Mouse (Mus musculus) hindbrain, embryonic 13.5 days (tissue): ENCODE results near the gene Gm20388. TPM values are rescaled to one million over a fixed set of nuclear protein-coding genes. Genes with fewer than 3 reads are reported as not detected.

ENCODE experiments used
- ATAC-seq: fragments of 200-750 bp; cut with Nextera tagmentation; 2 replicates; pipeline ENCODE4 v1.8.0; 2017; ENCODE audit warnings: moderate TSS enrichment; ENCODE audit not compliant: low FRiP score
- H3K27ac ChIP-seq: fragments of 300-500 bp; sonication (generic); 2 replicates; pipeline ENCODE4 v1.5.1; 2015; ENCODE audit warnings: inconsistent platforms, mild to moderate bottlenecking, moderate library complexity
- H3K27me3 ChIP-seq: fragments of 300-500 bp; sonication (generic); 2 replicates; pipeline ENCODE4 v1.6.1; 2015; ENCODE audit warnings: mild to moderate bottlenecking, inconsistent platforms
- H3K36me3 ChIP-seq: fragments of 300-500 bp; sonication (generic); 2 replicates; pipeline ENCODE4 v1.6.1; 2015; ENCODE audit warnings: mild to moderate bottlenecking, inconsistent platforms
- H3K4me1 ChIP-seq: fragments of 300-500 bp; sonication (generic); replicated peaks from 2 replicates; pipeline ENCODE4 v1.6.1; 2015; ENCODE audit warnings: inconsistent platforms
- H3K4me2 ChIP-seq: fragments of 300-500 bp; sonication (generic); 2 replicates; pipeline ENCODE4 v1.6.1; 2015; ENCODE audit warnings: inconsistent platforms, mild to moderate bottlenecking, moderate library complexity
- H3K4me3 ChIP-seq: fragments of 300-500 bp; sonication (generic); 2 replicates; pipeline ENCODE4 v1.5.1; 2015; ENCODE audit warnings: mild to moderate bottlenecking, inconsistent platforms
- H3K9ac ChIP-seq: fragments of 300-500 bp; sonication (generic); 2 replicates; pipeline ENCODE4 v1.6.1; 2015; ENCODE audit warnings: mild to moderate bottlenecking, inconsistent platforms
- H3K9me3 ChIP-seq: fragments of 300-500 bp; sonication (generic); 2 replicates; pipeline ENCODE4 v1.6.1; 2016; ENCODE audit warnings: inconsistent platforms
- WGBS: fragments of 180-500 bp; shearing (Covaris S2); methylation state at CpG from one replicate; pipeline ENCODE4 v1.1.7; 2015; 5-methylcytosine and 5-hydroxymethylcytosine counted together
- polyA plus RNA-seq: library from polyadenylated mRNA; unstranded; fragments of >200 nt; fragmentation: Nextera tagmentation; extraction: Ambion mirVana; gene quantifications from 2 replicates; pipeline ENCODE4 v1.2.1, GENCODE M21; 2015

Gene Gm20388
- polyA plus RNA-seq, 1 experiment from 2014 or later: 1.9 TPM

DNA sequence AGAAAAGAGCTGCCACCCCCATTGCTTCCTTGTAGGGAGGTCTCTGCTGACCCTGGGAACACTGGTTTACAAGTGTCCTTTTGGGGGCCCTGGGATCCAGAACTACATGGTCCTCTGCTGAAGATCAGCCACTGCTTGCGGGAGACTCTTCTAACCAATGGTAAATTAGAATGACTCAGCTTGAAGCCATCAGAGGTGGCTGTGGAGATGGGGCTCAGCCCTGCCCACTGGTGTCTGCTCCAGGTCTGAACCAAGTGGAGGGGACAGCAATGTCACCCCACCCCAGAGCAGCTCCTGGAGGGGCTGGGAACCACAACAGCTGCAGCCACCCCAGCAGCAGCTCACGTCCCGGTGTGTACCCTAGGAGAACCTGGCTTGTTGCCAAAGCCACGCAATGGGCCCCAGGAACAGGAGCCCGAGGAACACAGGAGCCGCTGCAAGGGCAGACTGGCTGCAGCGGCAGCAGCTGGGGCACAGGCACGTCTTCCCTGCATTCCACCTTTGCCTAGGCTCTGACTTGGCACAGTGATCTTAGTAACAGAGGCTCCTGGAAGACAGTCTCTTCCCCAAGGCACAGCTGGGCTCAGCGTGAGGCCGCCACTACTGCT, 1961.3 kb downstream of the Gm20388 start:
- no peaks in the 10 kb centered on the region for H3K9me3 ChIP-seq
- H3K4me2 ChIP-seq: no peak overlapping the region
- peaks cover 16% of the 10 kb centered on the region for H3K4me1 ChIP-seq
- no peak overlapping the region for H3K4me3 ChIP-seq
- WGBS: 30% methylated on average over 10 of the region's 10 CpGs
- ATAC-seq: no peak
- no peaks in the 10 kb centered on the region for H3K36me3 ChIP-seq
- no peak overlapping the region for H3K27ac ChIP-seq
- H3K27me3 ChIP-seq: no peaks in the 10 kb centered on the region
- H3K9ac ChIP-seq: no peak overlapping the region

GRCm38 (mm10) chr8:121874031-121874430, 1963.4 kb downstream of the Gm20388 start:
- Histone ChIP-seq H3K4me3 (no peak overlapping the region), H3K9ac (no peak overlapping the region; the same call in 1 of the 2 replicates), H3K27me3 (no peaks in the 10 kb centered on the region), H3K36me3 (no peaks in the 10 kb centered on the region), H3K4me1 (peaks cover 22% of the 10 kb centered on the region), H3K4me2 (no peak overlapping the region), H3K27ac (no peak overlapping the region), H3K9me3 (no peaks in the 10 kb centered on the region)
- 64% methylated on average over 9 of the region's 9 CpGs for WGBS
- no peak for ATAC-seq

DNA sequence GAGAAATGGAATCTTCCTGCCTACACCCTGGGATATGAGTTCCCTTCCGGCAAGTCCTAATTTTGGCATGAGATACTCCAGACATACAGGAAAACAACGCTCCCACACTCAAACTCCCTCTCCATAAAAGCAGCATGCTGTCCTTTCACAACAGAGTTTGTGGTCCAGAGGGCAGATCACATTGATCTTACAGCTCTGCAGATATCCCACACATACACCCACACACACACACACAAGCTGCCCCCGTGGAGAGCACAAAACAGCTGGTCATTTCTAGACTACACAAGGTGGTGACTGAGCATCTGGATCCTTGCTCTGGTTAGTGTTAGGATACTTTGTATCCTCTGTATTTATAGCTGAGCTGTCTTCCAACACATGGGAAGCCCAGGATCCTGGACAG, 1964.4 kb downstream of the Gm20388 start:
- H3K9me3 ChIP-seq: no peaks in the 10 kb centered on the region
- H3K36me3 ChIP-seq: no peaks in the 10 kb centered on the region
- H3K4me2 ChIP-seq: no peak overlapping the region
- no peak for ATAC-seq
- 80% methylated on average over 3 of the region's 3 CpGs for WGBS
- peaks cover 28% of the 10 kb centered on the region for H3K4me1 ChIP-seq
- no peaks in the 10 kb centered on the region for H3K27me3 ChIP-seq
- H3K9ac ChIP-seq: 0 out of 2 replicates have a peak overlapping the region, but pooled peaks have one; percentile 5
- H3K27ac ChIP-seq: no peak overlapping the region
- H3K4me3 ChIP-seq: no peak overlapping the region

DNA sequence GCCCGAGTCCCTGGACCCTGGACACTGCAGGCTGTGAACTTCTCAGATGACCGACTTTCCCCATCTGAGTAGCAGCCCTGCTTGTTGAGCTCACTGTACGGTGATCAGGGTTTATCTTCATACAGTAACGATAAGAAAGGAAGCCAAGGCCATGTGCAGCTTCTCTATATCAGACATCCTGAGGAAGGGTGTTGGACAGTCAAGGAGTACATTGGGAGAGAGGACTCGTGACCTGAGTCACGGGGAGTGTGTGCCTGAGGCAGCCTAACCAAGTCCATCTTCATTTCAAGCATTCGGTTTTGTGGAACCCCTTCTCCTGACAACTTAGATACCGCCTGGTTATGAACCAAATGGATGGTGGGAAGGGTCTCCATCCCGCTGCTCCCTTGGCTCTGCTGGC, 1964.9 kb downstream of the Gm20388 start:
- no peak overlapping the region for H3K4me3 ChIP-seq
- no peak overlapping the region for H3K27ac ChIP-seq
- no peak overlapping the region for H3K4me2 ChIP-seq
- 87% methylated on average over 9 of the region's 9 CpGs for WGBS
- ATAC-seq: no peak
- no peaks in the 10 kb centered on the region for H3K27me3 ChIP-seq
- H3K9me3 ChIP-seq: no peaks in the 10 kb centered on the region
- H3K4me1 ChIP-seq: peaks cover 28% of the 10 kb centered on the region
- H3K9ac ChIP-seq: no peak overlapping the region
- no peaks in the 10 kb centered on the region for H3K36me3 ChIP-seq

DNA sequence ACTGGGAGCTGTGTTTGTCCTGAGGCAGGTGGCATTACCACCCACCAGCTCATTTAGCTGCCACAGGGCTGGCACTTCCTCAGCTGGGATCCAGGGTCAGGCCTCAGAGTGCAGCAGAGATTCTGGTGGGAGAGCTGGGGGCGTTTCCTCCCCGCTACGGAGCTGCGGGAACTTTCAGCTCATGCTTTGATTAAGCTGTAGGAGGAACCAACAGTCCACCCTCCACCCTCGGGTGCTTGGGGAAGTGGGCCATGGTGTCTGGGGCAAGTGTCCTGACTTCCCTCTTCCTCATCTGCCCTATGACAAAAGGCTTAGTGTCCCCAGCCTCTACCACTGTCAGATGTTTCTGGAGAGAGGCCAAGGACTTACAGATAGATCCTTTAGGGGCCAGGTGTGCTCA, 1966.6 kb downstream of the Gm20388 start:
- no peaks in the 10 kb centered on the region for H3K9me3 ChIP-seq
- H3K4me1 ChIP-seq: peaks cover 21% of the 10 kb centered on the region
- no peak for ATAC-seq
- no peak overlapping the region for H3K4me2 ChIP-seq
- peaks cover 8% of the 10 kb centered on the region for H3K36me3 ChIP-seq
- H3K4me3 ChIP-seq: no peak overlapping the region
- no peak overlapping the region for H3K9ac ChIP-seq
- 69% methylated on average over 5 of the region's 5 CpGs for WGBS
- no peaks in the 10 kb centered on the region for H3K27me3 ChIP-seq
- no peak overlapping the region for H3K27ac ChIP-seq

DNA sequence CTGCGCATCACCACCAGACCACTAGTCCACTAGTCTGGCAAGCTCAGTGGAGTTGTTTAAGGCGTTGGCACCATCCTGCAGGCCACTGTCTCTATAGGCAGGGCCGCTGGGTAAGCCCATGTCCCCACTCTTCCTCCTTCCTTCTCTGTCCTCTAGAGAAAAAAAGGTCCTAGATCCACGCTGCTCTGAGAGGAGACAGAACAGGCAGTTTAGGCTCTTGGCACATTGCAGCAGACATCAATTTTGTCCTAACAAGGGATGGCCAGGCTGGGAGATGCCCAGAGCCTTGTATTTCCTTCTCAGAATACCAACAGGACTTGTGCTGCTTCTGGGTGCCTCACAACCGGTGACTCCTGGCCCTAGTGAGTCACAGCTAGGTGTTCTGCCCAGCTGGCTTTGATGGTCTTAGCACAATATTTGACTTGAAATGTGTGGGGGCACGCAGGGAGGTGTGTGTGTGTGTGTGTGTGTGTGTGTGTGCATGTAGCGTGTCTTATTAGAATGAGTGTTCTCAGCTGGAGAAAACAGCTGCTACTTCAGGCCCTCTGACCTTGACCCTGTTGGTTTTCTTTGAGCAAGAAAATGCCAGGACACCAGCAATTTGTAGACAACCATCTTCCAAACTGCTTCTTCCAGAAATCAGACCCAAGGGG, 1967.3 kb downstream of the Gm20388 start:
- Histone ChIP-seq H3K4me3 (no peak overlapping the region), H3K4me2 (no peak overlapping the region), H3K9ac (no peak overlapping the region), H3K27ac (no peak overlapping the region), H3K27me3 (no peaks in the 10 kb centered on the region), H3K4me1 (peaks cover 15% of the 10 kb centered on the region; the same call in 1 of the 2 replicates), H3K9me3 (no peaks in the 10 kb centered on the region), H3K36me3 (peaks cover 16% of the 10 kb centered on the region)
- WGBS: 83% methylated on average over 7 of the region's 7 CpGs
- no peak for ATAC-seq

DNA sequence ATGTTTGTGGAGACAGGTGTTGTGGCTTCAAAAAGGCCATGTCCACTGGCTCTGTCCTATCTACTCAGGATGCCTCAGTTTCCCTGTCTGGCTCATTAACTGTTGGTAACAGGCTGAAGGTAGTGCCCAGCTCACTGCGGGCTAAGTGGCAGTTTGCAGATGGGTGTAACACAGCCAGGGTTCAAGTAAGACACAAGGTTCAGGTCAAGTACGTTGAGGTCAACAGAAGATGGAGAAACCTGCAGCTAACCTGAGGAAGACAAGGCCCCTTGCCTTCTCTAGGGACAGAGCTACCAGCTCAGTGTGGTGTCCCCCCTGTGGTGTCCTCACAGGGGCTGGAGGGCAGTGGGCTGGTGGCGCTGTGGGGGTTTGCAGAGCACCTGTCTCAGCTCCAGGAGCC, 1969.1 kb downstream of the Gm20388 start:
- Histone ChIP-seq H3K9ac (0 out of 2 replicates have a peak overlapping the region, but pooled peaks have one; percentile 13), H3K4me2 (no peak overlapping the region), H3K27ac (no peak overlapping the region), H3K4me3 (no peak overlapping the region), H3K4me1 (peaks cover 12% of the 10 kb centered on the region; the same call in 1 of the 2 replicates), H3K36me3 (peaks cover 33% of the 10 kb centered on the region), H3K9me3 (no peaks in the 10 kb centered on the region), H3K27me3 (no peaks in the 10 kb centered on the region)
- WGBS: 83% methylated on average over 3 of the region's 3 CpGs
- no peak for ATAC-seq

- Histone ChIP-seq H3K4me1 (peaks cover 12% of the 10 kb centered on the region; the same call in 1 of the 2 replicates), H3K27me3 (no peaks in the 10 kb centered on the region), H3K9me3 (no peaks in the 10 kb centered on the region), H3K9ac (no peak overlapping the region), H3K27ac (no peak overlapping the region), H3K36me3 (peaks cover 45% of the 10 kb centered on the region), H3K4me3 (no peak overlapping the region), H3K4me2 (no peak overlapping the region)
- ATAC-seq: no peak
- 50% methylated on average over 1 of the region's 1 CpGs for whole genome bisulfite sequencing
These were observed 1970.2 kb downstream of the Gm20388 start for GRCm38 (mm10) chr8:121880818-121881217.

DNA sequence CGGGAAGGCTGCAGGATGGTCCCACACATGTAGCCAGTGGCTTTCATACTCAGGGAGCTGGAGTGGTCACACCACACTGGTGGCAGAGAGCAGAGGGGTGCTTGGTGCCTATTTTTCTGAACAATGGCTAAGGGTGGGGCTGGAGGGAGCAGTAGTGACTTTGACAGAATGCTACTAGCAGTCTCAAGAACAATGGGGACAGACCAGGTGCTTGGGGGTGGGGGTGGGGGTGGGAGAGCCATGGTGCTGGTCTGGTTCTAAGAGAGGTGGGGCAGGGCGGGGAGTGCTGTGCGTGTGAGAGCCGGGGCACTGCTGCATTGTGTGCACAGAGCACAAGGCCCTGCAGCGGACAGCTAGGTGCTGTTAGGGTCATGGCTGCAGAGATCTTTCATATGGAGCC, 1971.3 kb downstream of the Gm20388 start:
- no peak overlapping the region for H3K4me3 ChIP-seq
- no peak overlapping the region for H3K27ac ChIP-seq
- H3K9ac ChIP-seq: no peak overlapping the region
- no peak for ATAC-seq
- no peaks in the 10 kb centered on the region for H3K27me3 ChIP-seq
- WGBS: 84% methylated on average over 5 of the region's 5 CpGs
- H3K9me3 ChIP-seq: no peaks in the 10 kb centered on the region
- no peak overlapping the region for H3K4me2 ChIP-seq
- peaks cover 12% of the 10 kb centered on the region; the same call in 1 of the 2 replicates for H3K4me1 ChIP-seq
- peaks cover 56% of the 10 kb centered on the region for H3K36me3 ChIP-seq

GRCm38 (mm10) chr8:121884181-121884580, 1973.5 kb downstream of the Gm20388 start:
- Histone ChIP-seq H3K27ac (no peak overlapping the region), H3K4me3 (no peak overlapping the region), H3K9me3 (no peaks in the 10 kb centered on the region), H3K9ac (no peak overlapping the region), H3K27me3 (no peaks in the 10 kb centered on the region), H3K4me1 (0 out of 2 replicates have a peak, but pooled peaks cover 6% of the 10 kb centered on the region), H3K4me2 (no peak overlapping the region), H3K36me3 (peaks cover 74% of the 10 kb centered on the region)
- ATAC-seq: no peak
- 89% methylated on average over 3 of the region's 3 CpGs for WGBS

GRCm38 (mm10) chr8:121885001-121885400, 1974.4 kb downstream of the Gm20388 start:
- Histone ChIP-seq H3K4me1 (no peaks in the 10 kb centered on the region), H3K9ac (no peak overlapping the region), H3K4me3 (no peak overlapping the region), H3K27me3 (no peaks in the 10 kb centered on the region), H3K9me3 (no peaks in the 10 kb centered on the region), H3K27ac (no peak overlapping the region), H3K4me2 (no peak overlapping the region), H3K36me3 (peaks cover 74% of the 10 kb centered on the region)
- WGBS: 93% methylated on average over 9 of the region's 9 CpGs
- no peak for ATAC-seq

- no peaks in the 10 kb centered on the region for H3K9me3 ChIP-seq
- H3K4me3 ChIP-seq: no peak overlapping the region
- H3K9ac ChIP-seq: no peak overlapping the region
- H3K27ac ChIP-seq: no peak overlapping the region
- no peaks in the 10 kb centered on the region for H3K27me3 ChIP-seq
- WGBS: 82% methylated on average over 6 of the region's 6 CpGs
- H3K36me3 ChIP-seq: peaks cover 74% of the 10 kb centered on the region
- no peak overlapping the region for H3K4me2 ChIP-seq
- ATAC-seq: no peak
- H3K4me1 ChIP-seq: no peaks in the 10 kb centered on the region
These were observed 1974.8 kb downstream of the Gm20388 start for GRCm38 (mm10) chr8:121885433-121885832.

DNA sequence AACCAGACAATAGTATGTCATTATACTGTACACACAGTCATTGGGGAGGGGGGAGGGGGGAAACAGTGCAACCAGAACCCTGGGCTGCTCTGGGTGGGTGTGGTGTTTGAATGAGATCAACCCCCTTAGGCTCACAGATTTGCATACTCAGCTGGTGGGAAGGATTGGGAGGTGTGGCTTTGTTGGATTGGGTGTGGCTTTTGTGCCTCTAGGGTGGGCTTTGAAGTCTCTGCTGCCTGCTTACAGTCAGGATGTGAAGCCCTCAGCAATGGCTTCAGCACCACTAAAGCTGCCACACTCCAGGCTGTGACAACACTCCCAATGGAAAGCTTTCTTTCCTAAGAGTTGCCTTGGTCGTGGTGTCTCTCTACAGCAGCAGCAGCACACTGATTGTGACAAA, 1976.9 kb downstream of the Gm20388 start:
- no peak overlapping the region for H3K9ac ChIP-seq
- no peaks in the 10 kb centered on the region for H3K4me1 ChIP-seq
- H3K36me3 ChIP-seq: peaks cover 62% of the 10 kb centered on the region
- ATAC-seq: no peak
- no peaks in the 10 kb centered on the region for H3K9me3 ChIP-seq
- H3K27me3 ChIP-seq: no peaks in the 10 kb centered on the region
- H3K27ac ChIP-seq: no peak overlapping the region
- 83% methylated on average over 1 of the region's 1 CpGs for WGBS
- H3K4me3 ChIP-seq: no peak overlapping the region
- H3K4me2 ChIP-seq: no peak overlapping the region
